Mouse (Mus musculus): ENCODE data around the gene Cox5a. TPM values are rescaled to one million over a fixed set of nuclear protein-coding genes. Genes with fewer than 3 reads are reported as not detected.
A peak's percentile ranks its signal among the peaks of the same experiment; 100 is the strongest.

Cox5a gene
- polyA plus RNA-seq, 1 experiment from 2014 or later: 1,689 TPM

GRCm38 (mm10) chr9:57553119-57553518 is 32.0 kb downstream of the Cox5a start:
- H3K36me3 ChIP-seq (ENCODE audit: control insufficient read depth, insufficient read depth, low read length): peaks cover 19% of the 10 kb centered on the region
- H3K4me2 ChIP-seq (ENCODE audit: low read length): peak overlapping the region; percentile 16; the same call in 1 of the 2 replicates
- no peak overlapping the region for H3K4me3 ChIP-seq (ENCODE audit: control insufficient read depth in 1 of 2, insufficient read depth in 1 of 2, low read depth in 1 of 2, low read length in 2 of 2)
- H3K9ac ChIP-seq (ENCODE audit: low read length): no peak overlapping the region
- H3K27ac ChIP-seq (replicated peaks in 1 of 2; ENCODE audit: control insufficient read depth in 1 of 2, insufficient read depth in 1 of 2, low read depth in 2 of 2, low read length in 2 of 2): no peak overlapping the region
- no peaks in the 10 kb centered on the region for H3K27me3 ChIP-seq (ENCODE audit: control insufficient read depth, insufficient read depth, low read length)
- WGBS: 68% methylated on average over 11 of the region's 11 CpGs
- H3K4me1 ChIP-seq (ENCODE audit: control insufficient read depth in 2 of 2, insufficient read depth in 2 of 2, low read length in 2 of 2): peaks cover 17 to 29% of the 10 kb centered on the region in 2 experiments
- no peak for ATAC-seq (ENCODE audit: insufficient number of reproducible peaks, insufficient read depth, low FRiP score, low read depth)
- no peaks in the 10 kb centered on the region for H3K9me3 ChIP-seq (ENCODE audit: control insufficient read depth, low read length)

GRCm38 (mm10) chr9:57554753-57555152 is 33.7 kb downstream of the Cox5a start:
- Histone ChIP-seq H3K36me3 (ENCODE audit: control insufficient read depth, insufficient read depth, low read length) (0 out of 2 replicates have a peak, but pooled peaks cover 4% of the 10 kb centered on the region), H3K9ac (ENCODE audit: low read length) (no peak overlapping the region), H3K27ac (replicated peaks in 1 of 2; ENCODE audit: control insufficient read depth in 1 of 2, insufficient read depth in 1 of 2, low read depth in 2 of 2, low read length in 2 of 2) (no peak overlapping the region), H3K4me1 (ENCODE audit: control insufficient read depth in 2 of 2, insufficient read depth in 2 of 2, low read length in 2 of 2) (peaks cover 12 to 17% of the 10 kb centered on the region in 2 experiments), H3K4me3 (ENCODE audit: control insufficient read depth in 1 of 2, insufficient read depth in 1 of 2, low read depth in 1 of 2, low read length in 2 of 2) (no peak overlapping the region), H3K27me3 (ENCODE audit: control insufficient read depth, insufficient read depth, low read length) (no peaks in the 10 kb centered on the region), H3K4me2 (ENCODE audit: low read length) (no peak overlapping the region), H3K9me3 (ENCODE audit: control insufficient read depth, low read length) (no peaks in the 10 kb centered on the region)
- ATAC-seq (ENCODE audit: insufficient number of reproducible peaks, insufficient read depth, low FRiP score, low read depth): no peak
- WGBS: 58% methylated on average over 3 of the region's 3 CpGs

- Histone ChIP-seq H3K9ac (ENCODE audit: low read length) (no peak overlapping the region), H3K27ac (replicated peaks in 1 of 2; ENCODE audit: control insufficient read depth in 1 of 2, insufficient read depth in 1 of 2, low read depth in 2 of 2, low read length in 2 of 2) (no peak overlapping the region), H3K36me3 (ENCODE audit: control insufficient read depth, insufficient read depth, low read length) (no peaks in the 10 kb centered on the region), H3K9me3 (ENCODE audit: control insufficient read depth, low read length) (no peaks in the 10 kb centered on the region), H3K27me3 (ENCODE audit: control insufficient read depth, insufficient read depth, low read length) (no peaks in the 10 kb centered on the region), H3K4me3 (ENCODE audit: control insufficient read depth in 1 of 2, insufficient read depth in 1 of 2, low read depth in 1 of 2, low read length in 2 of 2) (no peak overlapping the region), H3K4me2 (ENCODE audit: low read length) (no peak overlapping the region), H3K4me1 (ENCODE audit: control insufficient read depth in 2 of 2, insufficient read depth in 2 of 2, low read length in 2 of 2) (peaks cover 5 to 14% of the 10 kb centered on the region in 2 experiments)
- WGBS: 75% methylated on average over 3 of the region's 3 CpGs
- ATAC-seq (ENCODE audit: insufficient number of reproducible peaks, insufficient read depth, low FRiP score, low read depth): no peak
Measured at GRCm38 (mm10) chr9:57557215-57557614, 36.1 kb downstream of the Cox5a start.

- Histone ChIP-seq H3K27me3 (ENCODE audit: control insufficient read depth, insufficient read depth, low read length) (no peaks in the 10 kb centered on the region), H3K4me2 (ENCODE audit: low read length) (no peak overlapping the region), H3K27ac (replicated peaks in 1 of 2; ENCODE audit: control insufficient read depth in 1 of 2, insufficient read depth in 1 of 2, low read depth in 2 of 2, low read length in 2 of 2) (no peak overlapping the region), H3K9me3 (ENCODE audit: control insufficient read depth, low read length) (no peaks in the 10 kb centered on the region), H3K4me1 (ENCODE audit: control insufficient read depth in 2 of 2, insufficient read depth in 2 of 2, low read length in 2 of 2) (peaks cover 7 to 24% of the 10 kb centered on the region in 2 experiments), H3K4me3 (ENCODE audit: control insufficient read depth in 1 of 2, insufficient read depth in 1 of 2, low read depth in 1 of 2, low read length in 2 of 2) (no peak overlapping the region), H3K9ac (ENCODE audit: low read length) (no peak overlapping the region), H3K36me3 (ENCODE audit: control insufficient read depth, insufficient read depth, low read length) (no peaks in the 10 kb centered on the region)
- no peak for ATAC-seq (ENCODE audit: insufficient number of reproducible peaks, insufficient read depth, low FRiP score, low read depth)
- 80% methylated on average over 4 of the region's 4 CpGs for WGBS
Measured at GRCm38 (mm10) chr9:57558625-57559024, 37.6 kb downstream of the Cox5a start.

- Histone ChIP-seq H3K9me3 (ENCODE audit: control insufficient read depth, low read length) (no peaks in the 10 kb centered on the region), H3K4me1 (ENCODE audit: control insufficient read depth in 2 of 2, insufficient read depth in 2 of 2, low read length in 2 of 2) (peaks cover 7 to 24% of the 10 kb centered on the region in 2 experiments), H3K4me2 (ENCODE audit: low read length) (no peak overlapping the region), H3K9ac (ENCODE audit: low read length) (no peak overlapping the region), H3K36me3 (ENCODE audit: control insufficient read depth, insufficient read depth, low read length) (no peaks in the 10 kb centered on the region), H3K27ac (replicated peaks in 1 of 2; ENCODE audit: control insufficient read depth in 1 of 2, insufficient read depth in 1 of 2, low read depth in 2 of 2, low read length in 2 of 2) (no peak overlapping the region), H3K4me3 (ENCODE audit: control insufficient read depth in 1 of 2, insufficient read depth in 1 of 2, low read depth in 1 of 2, low read length in 2 of 2) (no peak overlapping the region), H3K27me3 (ENCODE audit: control insufficient read depth, insufficient read depth, low read length) (no peaks in the 10 kb centered on the region)
- ATAC-seq (ENCODE audit: insufficient number of reproducible peaks, insufficient read depth, low FRiP score, low read depth): no peak
- 73% methylated on average over 2 of the region's 2 CpGs for WGBS
Measured at GRCm38 (mm10) chr9:57559568-57559967, 38.5 kb downstream of the Cox5a start.

GRCm38 (mm10) chr9:57560263-57560662 is 39.2 kb downstream of the Cox5a start:
- Histone ChIP-seq H3K4me3 (ENCODE audit: control insufficient read depth in 1 of 2, insufficient read depth in 1 of 2, low read depth in 1 of 2, low read length in 2 of 2) (peak overlapping the region; percentile 64 to 97), H3K27me3 (ENCODE audit: control insufficient read depth, insufficient read depth, low read length) (no peaks in the 10 kb centered on the region), H3K9ac (ENCODE audit: low read length) (peak overlapping the region; percentile 73), H3K4me1 (ENCODE audit: control insufficient read depth in 2 of 2, insufficient read depth in 2 of 2, low read length in 2 of 2) (peaks cover 7 to 24% of the 10 kb centered on the region in 2 experiments), H3K27ac (replicated peaks in 1 of 2; ENCODE audit: control insufficient read depth in 1 of 2, insufficient read depth in 1 of 2, low read depth in 2 of 2, low read length in 2 of 2) (no peak overlapping the region; a peak in 1 of 4 replicates), H3K36me3 (ENCODE audit: control insufficient read depth, insufficient read depth, low read length) (no peaks in the 10 kb centered on the region), H3K4me2 (ENCODE audit: low read length) (peak overlapping the region; percentile 95), H3K9me3 (ENCODE audit: control insufficient read depth, low read length) (no peaks in the 10 kb centered on the region)
- no peak for ATAC-seq (ENCODE audit: insufficient number of reproducible peaks, insufficient read depth, low FRiP score, low read depth)
- WGBS: 25% methylated on average over 7 of the region's 7 CpGs

- ATAC-seq (ENCODE audit: insufficient number of reproducible peaks, insufficient read depth, low FRiP score, low read depth): peak; percentile 96
- Histone ChIP-seq H3K4me2 (ENCODE audit: low read length) (peak within 1 kb of the TSS; percentile 95), H3K27ac (replicated peaks in 1 of 2; ENCODE audit: control insufficient read depth in 1 of 2, insufficient read depth in 1 of 2, low read depth in 2 of 2, low read length in 2 of 2) (peak within 1 kb of the TSS; percentile 34 to 84; a peak in 3 of 4 replicates), H3K36me3 (ENCODE audit: control insufficient read depth, insufficient read depth, low read length) (no peaks in the 10 kb centered on the region), H3K27me3 (ENCODE audit: control insufficient read depth, insufficient read depth, low read length) (no peaks in the 10 kb centered on the region), H3K9ac (ENCODE audit: low read length) (peak within 1 kb of the TSS; percentile 73), H3K4me3 (ENCODE audit: control insufficient read depth in 1 of 2, insufficient read depth in 1 of 2, low read depth in 1 of 2, low read length in 2 of 2) (peak within 1 kb of the TSS; percentile 64 to 97), H3K4me1 (ENCODE audit: control insufficient read depth in 2 of 2, insufficient read depth in 2 of 2, low read length in 2 of 2) (peaks cover 11 to 30% of the 10 kb centered on the region in 2 experiments), H3K9me3 (ENCODE audit: control insufficient read depth, low read length) (no peaks in the 10 kb centered on the region)
- 1% methylated on average over 37 of the region's 37 CpGs for WGBS
Measured at GRCm38 (mm10) chr9:57560861-57561710, 40.0 kb downstream of the Cox5a start, which contains the start of gene Scamp2. Gene Scamp2, plus strand, starts transcription at chr9:57560943.
